Mouse (Mus musculus): Measurements from ENCODE around the gene Klf15. TPM values are rescaled to one million over a fixed set of nuclear protein-coding genes. Genes with fewer than 3 reads are reported as not detected.

Klf15 gene
- polyA plus RNA-seq, 1 experiment from 2014 or later, result 18.5 TPM

DNA sequence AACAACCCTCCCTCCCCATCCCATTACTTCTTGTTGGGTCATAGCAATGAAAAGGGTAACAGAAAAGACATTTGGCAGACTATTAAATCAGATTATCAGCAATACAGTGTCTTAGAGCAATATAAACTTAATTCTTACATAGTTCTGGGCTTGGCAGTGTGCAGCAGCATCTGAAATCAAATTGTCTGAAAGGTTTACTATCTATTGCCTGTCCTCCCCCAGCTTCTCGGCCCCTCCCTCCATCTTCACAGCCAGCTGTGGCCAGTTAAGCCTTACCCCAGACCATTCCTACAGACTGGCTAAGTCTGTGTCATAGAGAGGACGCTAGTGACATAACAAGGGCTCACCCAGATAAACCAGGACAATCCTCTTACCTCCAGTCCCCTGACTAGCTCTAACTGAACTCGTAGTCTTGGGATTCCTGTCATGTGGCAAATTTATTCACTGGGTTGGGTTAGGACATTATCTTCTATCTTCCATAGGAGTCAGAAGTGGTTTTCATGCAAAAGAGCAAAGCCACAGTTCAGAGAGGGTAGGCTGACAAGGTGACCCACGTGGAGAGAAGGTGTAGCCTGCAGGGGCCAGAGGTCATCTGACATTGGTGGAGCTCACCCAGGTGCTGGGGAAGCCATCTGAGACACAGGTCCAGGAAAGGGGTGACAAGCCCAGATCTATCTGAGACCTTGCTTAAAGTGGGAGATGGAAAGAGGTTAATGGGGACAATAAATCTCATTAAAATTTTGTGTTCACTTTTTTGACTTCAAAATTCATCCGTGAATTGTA, 50.9 kb downstream of the Klf15 start:
- no peak overlapping the region for H3K4me2 ChIP-seq
- peaks cover 9% of the 10 kb centered on the region for H3K4me1 ChIP-seq
- ATAC-seq (ENCODE audit: low FRiP score), result no peak
- H3K27ac ChIP-seq (replicated peaks), result no peak overlapping the region
- H3K27me3 ChIP-seq (replicated peaks), result no peaks in the 10 kb centered on the region
- no peaks in the 10 kb centered on the region for H3K36me3 ChIP-seq
- H3K9ac ChIP-seq (replicated peaks), result no peak overlapping the region
- WGBS, result 76% methylated on average over 5 of the region's 5 CpGs
- no peak overlapping the region for H3K4me3 ChIP-seq (replicated peaks)
- H3K9me3 ChIP-seq (replicated peaks), result no peaks in the 10 kb centered on the region

DNA sequence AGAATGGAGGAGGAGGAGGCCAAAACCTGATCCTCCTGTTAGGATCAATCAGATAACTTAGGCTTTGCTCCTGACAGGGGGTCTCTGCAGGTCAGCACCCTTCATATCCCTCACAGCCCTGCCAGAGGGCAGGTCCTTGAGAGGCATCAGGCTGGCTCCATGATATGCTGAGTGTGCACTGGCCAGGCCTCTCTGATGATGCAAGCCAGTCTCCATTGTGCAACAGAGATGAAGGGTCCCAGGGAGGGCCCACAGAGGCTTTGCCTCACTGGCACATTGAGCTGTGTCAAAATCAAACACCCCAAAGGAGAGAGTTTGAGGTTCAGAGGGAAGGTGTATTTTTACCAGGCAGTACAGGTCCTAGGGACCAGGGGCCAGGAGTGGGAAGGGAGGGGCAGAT, 52.0 kb downstream of the Klf15 start:
- H3K9ac ChIP-seq (replicated peaks), result no peak overlapping the region
- no peak overlapping the region for H3K4me3 ChIP-seq (replicated peaks)
- no peak overlapping the region for H3K4me2 ChIP-seq
- H3K36me3 ChIP-seq, result no peaks in the 10 kb centered on the region
- H3K9me3 ChIP-seq (replicated peaks), result no peaks in the 10 kb centered on the region
- ATAC-seq (ENCODE audit: low FRiP score), result no peak
- H3K27me3 ChIP-seq (replicated peaks), result no peaks in the 10 kb centered on the region
- no peak overlapping the region for H3K27ac ChIP-seq (replicated peaks)
- no peaks in the 10 kb centered on the region for H3K4me1 ChIP-seq

DNA sequence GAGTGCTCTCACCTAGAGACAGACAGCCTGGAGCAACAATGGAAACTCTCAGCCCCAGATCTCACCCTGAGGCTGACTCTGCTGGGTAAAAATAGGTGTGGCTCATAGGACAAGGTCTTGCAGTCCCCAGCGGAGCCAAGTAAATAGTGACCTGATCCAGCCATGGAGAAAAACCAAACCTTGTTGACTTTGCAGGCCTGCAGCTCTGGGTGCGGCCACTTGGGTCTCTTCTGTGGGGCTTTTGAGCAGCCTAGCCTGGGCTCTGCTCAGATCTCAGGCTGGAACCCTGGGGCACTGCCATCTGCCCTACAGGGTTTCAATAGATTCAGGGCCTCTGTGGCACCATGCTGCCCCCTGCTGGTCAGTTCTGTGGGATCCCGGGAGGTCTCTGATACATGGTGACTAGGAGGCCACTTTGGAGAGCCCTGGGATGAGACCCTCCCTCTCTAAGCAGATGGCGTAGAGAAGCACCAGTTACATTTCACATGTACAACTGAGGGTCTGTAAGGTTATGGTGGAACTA, 52.6 kb downstream of the Klf15 start:
- H3K4me3 ChIP-seq (replicated peaks), result no peak overlapping the region
- H3K9me3 ChIP-seq (replicated peaks), result no peaks in the 10 kb centered on the region
- H3K27ac ChIP-seq (replicated peaks), result no peak overlapping the region
- H3K9ac ChIP-seq (replicated peaks), result no peak overlapping the region
- peak; percentile 40; the same call in 1 of the 2 replicates for ATAC-seq (ENCODE audit: low FRiP score)
- no peaks in the 10 kb centered on the region for H3K36me3 ChIP-seq
- no peaks in the 10 kb centered on the region for H3K4me1 ChIP-seq
- 48% methylated on average over 4 of the region's 4 CpGs for WGBS
- no peak overlapping the region for H3K4me2 ChIP-seq
- no peaks in the 10 kb centered on the region for H3K27me3 ChIP-seq (replicated peaks)

DNA sequence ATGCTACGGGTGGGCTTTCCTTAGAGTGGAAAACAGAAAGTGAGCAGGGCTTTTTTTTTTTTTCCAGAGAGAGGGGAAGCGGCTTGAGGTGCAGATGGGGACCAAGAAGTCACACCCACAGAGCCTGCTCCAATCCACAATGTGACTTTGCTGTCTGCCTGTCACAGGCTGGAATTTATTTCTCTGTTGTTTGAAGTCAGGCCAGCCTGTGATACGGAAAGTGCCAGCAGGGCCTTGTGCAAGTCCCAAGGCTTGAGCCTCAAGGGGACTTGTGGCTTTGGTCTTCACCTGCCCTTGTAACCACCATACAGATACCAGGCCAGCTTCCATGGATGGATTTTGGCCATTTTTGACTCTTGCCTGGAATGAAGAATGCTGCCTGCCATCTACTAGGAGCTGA, 56.5 kb downstream of the Klf15 start:
- 0 out of 2 replicates have a peak, but pooled peaks cover 5% of the 10 kb centered on the region for H3K4me1 ChIP-seq
- no peak for ATAC-seq (ENCODE audit: low FRiP score)
- no peaks in the 10 kb centered on the region for H3K27me3 ChIP-seq (replicated peaks)
- peak overlapping the region; percentile 28; the same call in 1 of the 2 replicates for H3K27ac ChIP-seq (replicated peaks)
- no peak overlapping the region for H3K9ac ChIP-seq (replicated peaks)
- no peaks in the 10 kb centered on the region for H3K36me3 ChIP-seq
- no peak overlapping the region for H3K4me3 ChIP-seq (replicated peaks)
- no peaks in the 10 kb centered on the region for H3K9me3 ChIP-seq (replicated peaks)
- 55% methylated on average over 3 of the region's 3 CpGs for WGBS
- H3K4me2 ChIP-seq, result no peak overlapping the region

DNA sequence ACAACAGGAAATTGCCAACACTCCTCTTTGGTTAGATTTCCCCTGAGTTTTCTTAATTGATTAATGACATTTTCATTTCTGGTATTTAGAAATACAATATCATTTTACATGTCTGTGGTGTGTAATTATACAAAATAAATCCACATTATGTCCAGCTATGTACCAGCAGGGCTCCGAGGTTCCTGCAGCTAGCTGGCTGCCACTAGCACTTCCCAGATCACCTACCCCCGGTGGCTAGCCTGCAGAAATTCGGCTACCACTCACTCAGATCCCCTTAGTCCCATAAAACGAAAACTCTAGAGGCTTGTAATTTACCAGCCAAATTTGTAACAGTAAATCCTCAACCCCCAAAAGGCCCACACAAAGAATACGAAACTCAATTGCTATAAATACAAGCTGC, 57.0 kb downstream of the Klf15 start:
- no peak overlapping the region for H3K27ac ChIP-seq (replicated peaks)
- no peak overlapping the region for H3K9ac ChIP-seq (replicated peaks)
- 0 out of 2 replicates have a peak, but pooled peaks cover 5% of the 10 kb centered on the region for H3K4me1 ChIP-seq
- no peak overlapping the region for H3K4me3 ChIP-seq (replicated peaks)
- peak; percentile 68 for ATAC-seq (ENCODE audit: low FRiP score)
- H3K36me3 ChIP-seq, result no peaks in the 10 kb centered on the region
- no peaks in the 10 kb centered on the region for H3K27me3 ChIP-seq (replicated peaks)
- H3K4me2 ChIP-seq, result no peak overlapping the region
- WGBS, result 43% methylated on average over 5 of the region's 5 CpGs
- no peaks in the 10 kb centered on the region for H3K9me3 ChIP-seq (replicated peaks)

Other genes starting within 250 kb of the Klf15 start
- gene Vmn1r53, start 238.1 kb upstream of the Klf15 start, polyA plus RNA-seq (2015; fragmentation: Nextera tagmentation; extraction: Ambion mirVana), result not detected in 2 replicates
- gene Vmn1r54, start 216.3 kb upstream of the Klf15 start, polyA plus RNA-seq (2015; fragmentation: Nextera tagmentation; extraction: Ambion mirVana), result not detected in 2 replicates
- gene BC048671, start 161.4 kb upstream of the Klf15 start, polyA plus RNA-seq (2015; fragmentation: Nextera tagmentation; extraction: Ambion mirVana), result not detected in 2 replicates
- gene Chst13, start 137.4 kb upstream of the Klf15 start, polyA plus RNA-seq (2015; fragmentation: Nextera tagmentation; extraction: Ambion mirVana), result 0.36 TPM in 2 replicates
- gene Uroc1, start 129.3 kb upstream of the Klf15 start, polyA plus RNA-seq (2015; fragmentation: Nextera tagmentation; extraction: Ambion mirVana), result 0.11 TPM in 1 of 2 replicates, not detected in the other
- 8.1 and 10.4 TPM in 2 replicates for gene Zxdc, start 93.1 kb upstream of the Klf15 start, polyA plus RNA-seq (2015; fragmentation: Nextera tagmentation; extraction: Ambion mirVana)
- 7.5 and 7.7 TPM in 2 replicates for gene Cfap100, start 33.8 kb upstream of the Klf15 start, polyA plus RNA-seq (2015; fragmentation: Nextera tagmentation; extraction: Ambion mirVana)
- 60.1 and 68.2 TPM in 2 replicates for gene Aldh1l1, start 23.9 kb downstream of the Klf15 start, polyA plus RNA-seq (2015; fragmentation: Nextera tagmentation; extraction: Ambion mirVana)
- gene Slc41a3, start 142.1 kb downstream of the Klf15 start, polyA plus RNA-seq (2015; fragmentation: Nextera tagmentation; extraction: Ambion mirVana), result 8.2 TPM in 2 replicates